Mouse (Mus musculus) embryonic facial prominence, embryonic 11.5 days (tissue): ENCODE data around the gene Samd4b. TPM values are rescaled to one million over a fixed set of nuclear protein-coding genes. Genes with fewer than 3 reads are reported as not detected.

Source experiments
- ATAC-seq: fragments of 200-750 bp; cut with Nextera tagmentation; replicated peaks from 2 replicates; pipeline ENCODE4 v1.8.0; 2017; ENCODE audit warnings: low read depth; ENCODE audit not compliant: insufficient number of reproducible peaks, low FRiP score, low TSS enrichment
- DNase-seq: peaks from one replicate; pipeline ENCODE4 v3.0.0-alpha.2; 2015; ENCODE audit warnings: low spot score
- H3K27ac ChIP-seq: fragments of 300-500 bp; sonication (generic); replicated peaks from 2 replicates; pipeline ENCODE4 v1.5.1; 2014; ENCODE audit warnings: mild to moderate bottlenecking, low read depth, low read length, control low read depth
- H3K27me3 ChIP-seq: fragments of 300-500 bp; sonication (generic); 2 replicates; pipeline ENCODE4 v1.6.1; 2014; ENCODE audit warnings: mild to moderate bottlenecking, low read length, moderate library complexity, mixed read lengths; ENCODE audit not compliant: control insufficient read depth, insufficient read depth
- H3K36me3 ChIP-seq: fragments of 300-500 bp; sonication (generic); replicated peaks from 2 replicates; pipeline ENCODE4 v1.6.1; 2014; ENCODE audit warnings: low read depth, mild to moderate bottlenecking, low read length, moderate library complexity, mixed read lengths; ENCODE audit not compliant: control insufficient read depth, insufficient read depth
- H3K4me1 ChIP-seq: fragments of 300-500 bp; sonication (generic); 2 replicates; pipeline ENCODE4 v1.6.1; 2014; ENCODE audit warnings: low read length, mixed read lengths; ENCODE audit not compliant: control insufficient read depth, insufficient read depth
- H3K4me2 ChIP-seq: fragments of 300-500 bp; sonication (generic); 2 replicates; pipeline ENCODE4 v1.6.1; 2014; ENCODE audit warnings: low read depth, mild to moderate bottlenecking, control low read depth, low read length, moderate library complexity
- H3K4me3 ChIP-seq: fragments of 300-500 bp; sonication (generic); 2 replicates; pipeline ENCODE4 v1.5.1; 2014; ENCODE audit warnings: low read depth, low read length, control low read depth
- H3K9ac ChIP-seq: fragments of 300-500 bp; sonication (generic); replicated peaks from 2 replicates; pipeline ENCODE4 v1.6.1; 2014; ENCODE audit warnings: mild to moderate bottlenecking, control low read depth, low read length
- H3K9me3 ChIP-seq: fragments of 300-500 bp; sonication (generic); replicated peaks from 2 replicates; pipeline ENCODE4 v1.6.1; 2016; ENCODE audit warnings: mild to moderate bottlenecking, low read length, inconsistent platforms, mixed read lengths; ENCODE audit not compliant: control insufficient read depth
- WGBS: fragments of 180-500 bp; shearing (Covaris S2); extraction: QIAGEN DNeasy Blood & Tissue Kit; methylation state at CpG from one replicate; pipeline ENCODE4 v1.1.7; 2014; 5-methylcytosine and 5-hydroxymethylcytosine counted together
- polyA plus RNA-seq: library from polyadenylated mRNA; unstranded; fragments of >200 nt; fragmentation: Nextera tagmentation; extraction: Ambion mirVana; gene quantifications from 2 replicates; pipeline ENCODE4 v1.2.1, GENCODE M21; 2014

Gene Samd4b
- polyA plus RNA-seq, 1 experiment from 2014 or later, result 29.4 TPM

DNA sequence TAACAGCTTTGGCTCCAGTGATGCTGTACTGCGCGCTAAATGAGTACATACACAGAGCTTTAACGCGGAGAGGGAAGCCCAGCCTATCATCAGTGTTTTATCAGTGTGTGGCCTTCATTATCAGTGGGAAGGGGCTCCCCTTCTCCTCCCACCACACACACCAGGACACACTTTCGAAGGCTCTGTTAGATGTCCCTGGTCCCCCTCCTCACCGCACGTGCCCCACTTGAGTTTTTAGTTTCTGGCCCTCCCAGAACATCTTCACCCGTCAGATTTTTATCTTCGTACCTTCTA lies 720 bp downstream of the Samd4b start:
- ATAC-seq, result no peak
- H3K27ac ChIP-seq, result no peak overlapping the region
- no peaks in the 10 kb centered on the region for H3K36me3 ChIP-seq
- H3K4me2 ChIP-seq, result peak overlapping the region; percentile 74
- peak overlapping the region; percentile 65 for H3K4me3 ChIP-seq
- H3K4me1 ChIP-seq, result peaks cover 10% of the 10 kb centered on the region
- H3K27me3 ChIP-seq, result no peaks in the 10 kb centered on the region
- H3K9ac ChIP-seq, result peak overlapping the region; percentile 61
- DNase-seq, result no peak
- 11% methylated on average over 9 of the region's 9 CpGs for WGBS
- no peaks in the 10 kb centered on the region for H3K9me3 ChIP-seq

DNA sequence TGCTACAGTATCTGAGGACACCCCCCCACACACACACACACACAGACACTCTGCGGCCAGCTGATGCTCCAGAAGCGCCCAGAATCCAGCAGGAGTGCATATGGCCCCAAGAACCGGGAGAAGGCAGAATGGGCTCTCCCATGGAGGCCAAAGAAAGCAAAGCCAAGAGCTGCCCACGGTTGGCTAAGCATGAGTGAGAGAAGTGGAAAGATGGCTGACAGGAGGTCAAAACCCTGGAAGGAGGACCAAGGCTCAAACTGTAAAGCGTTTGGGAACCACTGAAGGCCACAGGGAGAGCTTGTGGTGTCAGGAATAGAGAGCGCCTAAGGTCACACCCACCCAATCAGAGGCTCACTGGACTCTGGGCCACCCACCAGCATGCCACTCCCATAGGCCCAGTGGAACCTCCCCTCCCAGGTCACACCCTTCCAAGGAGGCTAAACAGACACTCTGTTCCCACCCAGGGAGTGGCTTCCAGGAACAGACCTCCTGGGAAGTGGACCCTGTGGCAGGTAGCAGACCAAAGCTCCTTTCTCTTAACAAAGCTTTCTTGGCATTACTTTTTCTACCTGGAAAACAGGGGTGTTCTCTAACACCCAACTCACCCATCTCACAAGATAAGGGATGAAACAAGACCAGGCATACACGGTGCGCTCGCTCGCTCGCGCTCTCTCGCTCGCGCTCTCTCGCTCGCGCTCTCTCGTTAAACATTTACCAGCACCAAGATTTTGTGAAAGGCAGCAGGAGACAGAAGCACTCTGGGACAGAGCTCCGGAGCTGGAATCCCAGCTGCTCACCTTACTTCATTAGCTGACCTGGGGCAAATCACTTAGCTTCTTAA lies 1.3 kb downstream of the Samd4b start:
- Histone ChIP-seq H3K9me3 (no peaks in the 10 kb centered on the region), H3K27ac (no peak overlapping the region), H3K4me2 (peak overlapping the region; percentile 74), H3K4me3 (peak overlapping the region; percentile 65), H3K27me3 (no peaks in the 10 kb centered on the region), H3K4me1 (peaks cover 10% of the 10 kb centered on the region), H3K9ac (peak overlapping the region; percentile 61), H3K36me3 (no peaks in the 10 kb centered on the region)
- 43% methylated on average over 20 of the region's 20 CpGs for WGBS
- ATAC-seq (no peak), DNase-seq (peak; percentile 40)

DNA sequence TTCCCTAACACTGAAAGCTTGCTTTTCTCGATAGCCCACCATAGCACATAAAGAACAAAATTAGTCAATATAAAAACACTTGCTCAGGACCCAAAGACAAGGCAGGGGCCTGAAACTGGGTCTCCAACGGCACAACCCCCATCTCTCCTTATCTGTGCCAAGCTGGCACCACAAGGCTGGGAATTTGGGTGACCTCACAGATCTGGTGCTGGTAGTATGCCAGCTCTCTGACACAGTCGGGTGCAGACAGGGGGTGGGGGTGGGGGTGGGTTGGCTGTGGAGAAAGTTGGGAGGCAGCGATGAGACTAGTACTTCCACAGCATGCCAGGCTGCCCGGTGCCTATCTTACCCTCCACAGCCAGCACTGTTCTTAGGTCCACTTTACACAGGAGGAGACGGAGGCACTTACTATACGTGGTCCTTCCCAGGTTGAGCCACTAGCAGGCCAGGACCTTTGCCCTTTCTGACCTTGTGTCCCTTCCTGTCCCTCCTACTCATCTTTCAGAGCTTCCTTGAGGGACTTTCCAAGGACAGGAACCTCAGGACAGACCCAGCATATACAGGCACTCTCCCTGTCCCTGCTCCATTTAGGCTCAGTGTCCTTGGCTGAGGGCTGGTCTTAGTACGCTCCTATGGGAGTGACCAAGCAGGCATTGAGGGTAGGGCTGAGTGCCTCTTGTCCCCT lies 2.1 kb downstream of the Samd4b start:
- no peak for DNase-seq
- no peak overlapping the region for H3K9ac ChIP-seq
- H3K4me3 ChIP-seq, result no peak overlapping the region; the same call in 1 of the 2 replicates
- no peaks in the 10 kb centered on the region for H3K27me3 ChIP-seq
- no peaks in the 10 kb centered on the region for H3K36me3 ChIP-seq
- no peak overlapping the region for H3K27ac ChIP-seq
- H3K9me3 ChIP-seq, result no peaks in the 10 kb centered on the region
- no peak for ATAC-seq
- 76% methylated on average over 8 of the region's 8 CpGs for WGBS
- H3K4me2 ChIP-seq, result no peak overlapping the region; the same call in 1 of the 2 replicates
- H3K4me1 ChIP-seq, result peaks cover 10% of the 10 kb centered on the region

DNA sequence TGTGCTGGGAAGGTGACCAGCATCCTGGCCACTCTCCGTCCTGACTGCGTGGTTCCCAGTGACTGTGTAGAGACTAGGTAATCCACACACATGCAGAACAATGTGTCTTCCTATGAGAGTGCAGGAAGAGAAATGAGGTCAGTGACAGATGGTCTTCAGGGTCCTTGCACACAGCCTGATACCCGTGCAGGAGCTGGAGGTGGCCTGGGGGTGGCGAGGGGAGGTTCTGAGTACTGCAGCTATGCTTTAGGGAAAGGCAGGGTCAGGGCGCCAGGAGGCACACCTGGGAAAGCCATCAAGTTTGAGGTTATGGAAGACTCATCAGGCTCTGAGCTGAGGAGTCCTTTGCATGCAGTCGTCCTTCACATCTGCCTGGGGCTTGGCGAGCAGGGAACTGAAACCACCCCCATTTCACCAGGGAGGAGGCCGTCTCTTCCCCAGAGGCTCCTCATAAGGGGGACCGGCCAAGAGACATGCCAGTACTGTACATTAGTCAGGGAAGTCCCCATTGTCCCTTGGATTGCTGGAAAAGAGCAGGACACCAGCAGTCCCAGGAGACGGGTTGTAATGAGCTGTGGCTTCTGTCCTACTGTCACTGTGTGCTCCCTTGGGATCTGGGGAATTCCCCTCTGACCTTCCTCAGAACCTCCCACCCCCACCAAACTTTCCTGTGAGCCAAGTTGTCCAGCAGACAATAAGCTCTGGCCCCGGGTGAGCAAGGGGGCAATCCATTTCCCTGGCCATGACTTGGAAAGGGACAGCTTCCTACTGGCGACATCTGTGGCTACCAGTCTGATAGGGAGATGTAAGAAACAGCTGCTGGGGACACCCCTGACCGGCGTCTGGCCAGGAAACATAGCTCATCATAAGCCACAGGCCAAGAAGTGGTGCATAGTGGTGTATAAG lies 4.5 kb downstream of the Samd4b start:
- H3K27me3 ChIP-seq, result no peaks in the 10 kb centered on the region
- H3K27ac ChIP-seq, result no peak overlapping the region
- DNase-seq (no peak), ATAC-seq (no peak)
- no peaks in the 10 kb centered on the region for H3K9me3 ChIP-seq
- H3K4me3 ChIP-seq, result no peak overlapping the region
- H3K4me1 ChIP-seq, result peaks cover 10% of the 10 kb centered on the region
- H3K9ac ChIP-seq, result no peak overlapping the region; the same call in 1 of the 2 replicates
- no peak overlapping the region for H3K4me2 ChIP-seq
- H3K36me3 ChIP-seq, result no peaks in the 10 kb centered on the region
- 54% methylated on average over 14 of the region's 14 CpGs for WGBS

DNA sequence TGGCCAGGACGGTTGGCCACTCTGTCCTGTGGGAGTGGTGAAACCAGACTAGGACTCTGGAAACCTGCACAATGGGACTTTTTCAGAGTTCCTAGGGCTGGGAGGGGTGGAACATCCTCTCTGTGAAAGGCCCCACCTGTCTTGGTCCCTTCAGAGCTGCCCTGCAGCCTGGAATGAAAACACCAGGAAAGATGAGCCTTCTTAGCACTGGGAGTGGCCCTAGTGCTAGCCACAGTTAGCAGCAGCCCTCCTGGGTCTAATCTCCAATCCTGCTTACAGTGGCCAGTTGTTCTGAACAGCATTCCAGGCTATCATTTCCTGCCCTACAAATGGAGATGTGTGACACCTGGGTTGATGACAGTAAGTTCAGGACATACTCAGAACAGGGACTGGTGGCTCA lies 6.1 kb downstream of the Samd4b start:
- H3K27ac ChIP-seq, result no peak overlapping the region
- H3K36me3 ChIP-seq, result no peaks in the 10 kb centered on the region
- WGBS, result 53% methylated on average over 1 of the region's 1 CpGs
- ATAC-seq, result no peak
- H3K9ac ChIP-seq, result no peak overlapping the region
- H3K9me3 ChIP-seq, result no peaks in the 10 kb centered on the region
- H3K27me3 ChIP-seq, result no peaks in the 10 kb centered on the region
- no peak overlapping the region for H3K4me3 ChIP-seq
- H3K4me2 ChIP-seq, result no peak overlapping the region
- DNase-seq, result no peak
- H3K4me1 ChIP-seq, result peaks cover 10% of the 10 kb centered on the region

DNA sequence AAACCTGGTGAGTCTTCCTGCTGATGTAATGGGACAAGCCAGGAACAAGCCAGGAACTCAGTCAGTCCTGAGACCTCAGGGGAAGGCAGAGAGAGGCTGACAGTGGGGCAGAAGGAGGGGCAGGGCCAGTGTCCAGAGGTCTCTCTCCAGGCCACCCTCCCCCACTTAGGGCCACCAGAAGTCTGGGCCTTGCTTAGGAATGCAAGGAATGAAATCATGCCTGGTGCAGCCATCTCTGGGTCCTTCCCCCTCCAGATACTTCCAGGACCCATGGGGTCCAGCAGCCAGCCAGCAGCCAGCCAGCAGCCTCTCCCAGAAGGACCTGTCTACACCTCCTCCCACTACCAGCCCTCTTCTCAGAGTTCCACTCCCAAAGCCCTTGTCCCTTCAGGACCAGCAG lies 10.3 kb downstream of the Samd4b start:
- Histone ChIP-seq H3K4me3 (no peak overlapping the region), H3K4me1 (peaks cover 2% of the 10 kb centered on the region), H3K9ac (0 out of 2 replicates have a peak overlapping the region, but pooled peaks have one; percentile 13), H3K27ac (0 out of 2 replicates have a peak overlapping the region, but pooled peaks have one; percentile 20), H3K36me3 (no peaks in the 10 kb centered on the region), H3K27me3 (no peaks in the 10 kb centered on the region), H3K4me2 (no peak overlapping the region), H3K9me3 (no peaks in the 10 kb centered on the region)
- DNase-seq (no peak), ATAC-seq (peak; percentile 21; the same call in 1 of the 2 replicates)

DNA sequence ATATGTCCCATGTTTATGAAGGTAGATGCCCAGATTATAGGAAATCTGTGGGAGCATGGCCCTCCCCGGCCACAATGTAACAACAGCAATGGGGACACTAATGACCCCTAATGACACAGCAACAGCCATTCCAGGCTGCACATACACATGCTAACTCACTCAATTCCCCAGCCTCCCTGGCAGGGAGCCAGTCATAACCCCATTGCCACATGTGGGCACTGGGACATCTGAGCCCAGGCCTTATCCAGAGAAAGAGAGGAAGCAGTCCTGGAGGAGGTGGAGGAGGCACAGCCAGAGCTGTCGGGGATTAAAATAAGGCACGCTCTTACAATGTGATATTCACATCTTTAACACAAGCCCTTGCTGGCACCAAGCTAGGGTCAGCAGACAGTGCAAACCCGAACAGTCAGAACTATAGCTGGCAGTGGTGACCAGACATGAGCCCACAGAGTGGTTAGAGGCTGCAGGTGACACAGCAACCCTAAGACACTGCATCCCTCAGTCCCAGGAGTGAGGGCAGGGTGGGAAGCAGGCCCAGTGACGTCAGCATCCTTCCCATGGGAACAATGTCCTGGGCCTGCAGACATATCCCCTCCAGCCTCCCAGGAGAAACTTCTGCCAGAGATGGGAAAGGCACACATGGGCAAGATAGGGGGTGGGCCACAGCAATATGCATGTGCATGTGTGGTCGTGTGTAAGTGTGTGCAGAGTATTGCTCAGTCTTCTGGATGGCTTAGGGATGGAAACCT lies 11.1 kb downstream of the Samd4b start:
- no peaks in the 10 kb centered on the region for H3K36me3 ChIP-seq
- H3K27me3 ChIP-seq, result no peaks in the 10 kb centered on the region
- WGBS, result 64% methylated on average over 6 of the region's 6 CpGs
- ATAC-seq (0 out of 2 replicates have a peak, but pooled peaks have one; percentile 5), DNase-seq (no peak)
- no peak overlapping the region for H3K4me3 ChIP-seq
- H3K4me2 ChIP-seq, result no peak overlapping the region
- no peaks in the 10 kb centered on the region; the same call in none of the 2 replicates for H3K4me1 ChIP-seq
- H3K9ac ChIP-seq, result no peak overlapping the region
- no peaks in the 10 kb centered on the region for H3K9me3 ChIP-seq
- H3K27ac ChIP-seq, result no peak overlapping the region
